Mouse (Mus musculus): ENCODE results near the gene Unc5c. TPM values are rescaled to one million over a fixed set of nuclear protein-coding genes. Genes with fewer than 3 reads are reported as not detected.
A peak's percentile ranks its signal among the peaks of the same experiment; 100 is the strongest.

Gene Unc5c
- polyA plus RNA-seq, 1 experiment from 2014 or later, result 9.1 TPM

DNA sequence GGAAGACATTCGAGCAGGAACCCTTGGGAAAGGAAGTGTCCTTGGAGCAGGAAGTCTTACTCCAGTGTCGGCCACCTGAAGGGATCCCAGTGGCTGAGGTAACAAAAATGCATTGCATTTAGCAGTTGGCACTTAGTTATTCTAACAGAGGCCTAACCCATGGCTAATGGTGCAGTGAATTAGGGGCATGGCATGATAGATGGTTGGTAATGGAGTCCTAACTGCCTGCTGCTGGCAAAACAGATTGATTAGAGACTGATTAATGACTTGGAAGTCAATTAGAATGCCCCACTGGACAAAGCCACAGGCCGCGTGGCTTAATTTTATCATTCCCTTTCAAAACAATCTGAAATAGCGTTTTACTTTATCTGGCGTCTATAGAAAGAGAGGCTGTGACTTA, 268.8 kb downstream of the Unc5c start:
- Histone ChIP-seq H3K27ac (no peak overlapping the region), H3K27me3 (replicated peaks) (no peaks in the 10 kb centered on the region), H3K4me1 (no peaks in the 10 kb centered on the region), H3K4me2 (no peak overlapping the region), H3K9ac (no peak overlapping the region), H3K36me3 (no peaks in the 10 kb centered on the region), H3K4me3 (replicated peaks) (no peak overlapping the region), H3K9me3 (no peaks in the 10 kb centered on the region)
- 53% methylated on average over 6 of the region's 6 CpGs for WGBS
- no peak for ATAC-seq (ENCODE audit: insufficient read depth, low FRiP score, low read depth)

DNA sequence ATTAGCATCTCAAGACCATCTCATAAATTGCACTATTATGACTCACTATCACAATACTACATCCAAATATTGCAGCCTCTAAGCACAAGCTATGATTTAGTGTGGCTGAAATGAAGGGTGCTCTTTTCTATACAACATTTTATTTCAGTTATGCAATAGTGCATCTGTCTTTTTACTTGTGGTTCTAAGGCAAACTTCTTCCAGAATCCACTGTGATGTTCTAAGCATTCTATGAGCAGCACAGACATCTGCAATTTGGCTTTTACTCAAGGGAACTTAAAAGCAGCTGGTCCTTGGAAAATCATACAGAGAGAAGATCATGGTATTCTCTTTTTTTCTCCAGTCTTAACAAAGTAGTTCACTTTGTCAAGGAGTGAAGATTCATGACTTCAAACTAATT, 270.3 kb downstream of the Unc5c start:
- ATAC-seq (ENCODE audit: insufficient read depth, low FRiP score, low read depth), result no peak
- Histone ChIP-seq H3K4me3 (replicated peaks) (no peak overlapping the region), H3K9ac (no peak overlapping the region), H3K36me3 (no peaks in the 10 kb centered on the region), H3K27ac (no peak overlapping the region), H3K27me3 (replicated peaks) (no peaks in the 10 kb centered on the region), H3K4me2 (no peak overlapping the region), H3K9me3 (no peaks in the 10 kb centered on the region), H3K4me1 (no peaks in the 10 kb centered on the region)

DNA sequence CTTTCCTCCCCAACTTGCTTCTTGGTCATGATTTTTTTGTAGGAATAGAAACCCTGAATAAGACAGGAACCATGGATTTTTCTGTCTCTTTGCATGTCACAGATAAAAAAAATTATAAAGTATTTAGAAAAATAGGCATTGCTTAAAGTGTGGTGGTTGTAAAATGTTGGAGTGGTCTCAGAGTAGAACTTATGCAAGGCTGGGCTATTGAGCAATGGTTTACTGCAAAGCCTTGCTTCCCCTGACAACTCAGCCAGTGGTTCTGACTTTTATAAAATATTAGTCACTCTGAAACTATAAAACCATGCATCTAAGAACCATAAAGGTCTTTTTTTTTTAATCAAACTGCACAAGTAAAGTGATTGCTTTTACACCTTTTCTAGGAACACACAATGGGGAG, 280.3 kb downstream of the Unc5c start:
- Histone ChIP-seq H3K4me3 (replicated peaks) (no peak overlapping the region), H3K9me3 (no peaks in the 10 kb centered on the region), H3K27me3 (replicated peaks) (no peaks in the 10 kb centered on the region), H3K4me2 (no peak overlapping the region), H3K36me3 (no peaks in the 10 kb centered on the region), H3K4me1 (no peaks in the 10 kb centered on the region), H3K27ac (no peak overlapping the region), H3K9ac (no peak overlapping the region)
- no peak for ATAC-seq (ENCODE audit: insufficient read depth, low FRiP score, low read depth)

- no peaks in the 10 kb centered on the region for H3K36me3 ChIP-seq
- 76% methylated on average over 4 of the region's 4 CpGs for WGBS
- H3K9ac ChIP-seq, result no peak overlapping the region
- H3K4me3 ChIP-seq (replicated peaks), result no peak overlapping the region
- H3K4me1 ChIP-seq, result no peaks in the 10 kb centered on the region
- H3K9me3 ChIP-seq, result no peaks in the 10 kb centered on the region
- ATAC-seq (ENCODE audit: insufficient read depth, low FRiP score, low read depth), result no peak
- no peaks in the 10 kb centered on the region for H3K27me3 ChIP-seq (replicated peaks)
- H3K27ac ChIP-seq, result no peak overlapping the region
- no peak overlapping the region for H3K4me2 ChIP-seq
Observed at GRCm38 (mm10) chr3:141748694-141749381, 283.8 kb downstream of the Unc5c start.

DNA sequence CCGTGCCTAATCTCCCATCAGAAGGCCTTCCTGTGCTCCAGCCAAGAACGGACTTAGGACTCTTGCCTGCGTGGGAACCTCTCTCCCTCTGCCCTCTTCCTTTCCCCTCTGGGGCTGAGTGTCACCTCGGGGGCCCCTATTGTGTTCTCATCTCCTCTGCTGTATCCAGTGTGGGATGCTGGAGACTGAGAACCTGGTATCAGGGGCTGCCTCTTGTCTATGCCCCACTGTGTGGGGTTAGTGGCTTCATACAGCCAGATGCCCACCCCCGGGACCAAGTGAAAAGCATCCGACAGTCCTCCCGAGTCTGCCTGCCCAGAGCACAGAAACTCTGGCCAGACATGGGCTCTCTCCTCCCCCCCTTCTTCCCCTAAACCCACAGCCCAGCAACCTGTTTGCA, 287.2 kb downstream of the Unc5c start:
- ATAC-seq (ENCODE audit: insufficient read depth, low FRiP score, low read depth), result 0 out of 2 replicates have a peak, but pooled peaks have one; percentile 14
- no peaks in the 10 kb centered on the region for H3K4me1 ChIP-seq
- WGBS, result 74% methylated on average over 7 of the region's 7 CpGs
- H3K9me3 ChIP-seq, result no peaks in the 10 kb centered on the region
- no peaks in the 10 kb centered on the region for H3K27me3 ChIP-seq (replicated peaks)
- H3K27ac ChIP-seq, result no peak overlapping the region
- no peak overlapping the region for H3K4me3 ChIP-seq (replicated peaks)
- H3K9ac ChIP-seq, result no peak overlapping the region
- no peaks in the 10 kb centered on the region for H3K36me3 ChIP-seq
- H3K4me2 ChIP-seq, result no peak overlapping the region

DNA sequence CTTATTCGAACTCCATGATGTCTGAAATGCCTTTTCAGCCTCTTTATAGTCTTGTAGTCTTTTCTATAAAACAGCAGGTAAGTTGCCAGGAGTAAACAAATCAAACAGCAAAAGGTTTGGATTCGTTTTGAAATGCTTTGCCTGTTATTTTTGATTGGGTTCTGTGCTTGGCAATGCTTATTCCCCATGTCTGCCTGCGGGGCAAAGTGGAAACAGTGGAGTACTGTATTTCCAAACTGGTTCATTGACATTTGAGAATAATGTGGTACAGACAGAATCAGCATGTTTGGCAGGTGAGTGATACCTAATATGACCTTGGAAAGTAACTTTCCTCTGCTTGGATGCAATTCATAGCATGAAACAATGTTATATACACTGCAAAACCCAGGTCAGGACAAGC, 292.2 kb downstream of the Unc5c start:
- Histone ChIP-seq H3K9ac (no peak overlapping the region), H3K4me3 (replicated peaks) (no peak overlapping the region), H3K4me2 (no peak overlapping the region), H3K4me1 (no peaks in the 10 kb centered on the region), H3K9me3 (no peaks in the 10 kb centered on the region), H3K27ac (no peak overlapping the region), H3K27me3 (replicated peaks) (no peaks in the 10 kb centered on the region), H3K36me3 (no peaks in the 10 kb centered on the region)
- WGBS, result 75% methylated on average over 3 of the region's 3 CpGs
- ATAC-seq (ENCODE audit: insufficient read depth, low FRiP score, low read depth), result no peak

- no peak for ATAC-seq (ENCODE audit: insufficient read depth, low FRiP score, low read depth)
Observed at GRCm38 (mm10) chr3:141778411-141778919, 313.4 kb downstream of the Unc5c start.

GRCm38 (mm10) chr3:141779186-141779585, 314.2 kb downstream of the Unc5c start:
- Histone ChIP-seq H3K4me1 (no peaks in the 10 kb centered on the region), H3K4me3 (replicated peaks) (no peak overlapping the region), H3K9ac (no peak overlapping the region), H3K27me3 (replicated peaks) (no peaks in the 10 kb centered on the region), H3K4me2 (no peak overlapping the region), H3K9me3 (no peaks in the 10 kb centered on the region), H3K27ac (no peak overlapping the region), H3K36me3 (no peaks in the 10 kb centered on the region)
- WGBS, result 31% methylated on average over 3 of the region's 3 CpGs
- ATAC-seq (ENCODE audit: insufficient read depth, low FRiP score, low read depth), result no peak

More at GRCm38 (mm10) chr3:141778411-141778919, 313.4 kb downstream of the Unc5c start:
- H3K4me1 ChIP-seq, result no peaks in the 10 kb centered on the region
- no peak overlapping the region for H3K27ac ChIP-seq
- H3K36me3 ChIP-seq, result no peaks in the 10 kb centered on the region
- H3K4me2 ChIP-seq, result no peak overlapping the region
- no peak overlapping the region for H3K4me3 ChIP-seq (replicated peaks)
- WGBS, result 58% methylated on average over 8 of the region's 8 CpGs
- no peaks in the 10 kb centered on the region for H3K9me3 ChIP-seq
- H3K27me3 ChIP-seq (replicated peaks), result no peaks in the 10 kb centered on the region
- H3K9ac ChIP-seq, result no peak overlapping the region

DNA sequence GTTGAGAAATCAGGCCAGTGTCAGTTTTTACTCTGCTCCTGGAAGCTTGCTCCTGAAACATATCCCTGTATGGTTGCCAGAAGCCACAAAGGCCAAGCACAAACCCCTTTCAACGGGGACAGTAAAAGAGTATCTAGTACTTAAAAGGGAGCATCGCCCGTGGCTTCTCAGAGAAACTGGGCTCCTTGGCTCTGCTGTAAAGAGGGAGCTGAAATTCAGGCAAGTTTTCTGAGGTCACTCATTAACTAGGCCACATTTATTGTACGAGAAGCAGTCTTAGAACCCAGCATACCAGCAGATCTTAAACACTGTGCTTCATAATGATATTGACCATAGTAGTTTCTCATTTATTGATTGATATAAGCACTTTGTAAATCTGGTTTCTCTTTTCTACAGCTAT, 317.5 kb downstream of the Unc5c start:
- 69% methylated on average over 4 of the region's 4 CpGs for WGBS
- ATAC-seq (ENCODE audit: insufficient read depth, low FRiP score, low read depth), result no peak
- no peaks in the 10 kb centered on the region for H3K4me1 ChIP-seq

GRCm38 (mm10) chr3:141791026-141791780, 326.2 kb downstream of the Unc5c start:
- no peak overlapping the region for H3K4me2 ChIP-seq
- no peak overlapping the region for H3K4me3 ChIP-seq (replicated peaks)
- H3K36me3 ChIP-seq, result no peaks in the 10 kb centered on the region
- 59% methylated on average over 8 of the region's 8 CpGs for WGBS
- H3K27ac ChIP-seq, result no peak overlapping the region
- no peak for ATAC-seq (ENCODE audit: insufficient read depth, low FRiP score, low read depth)
- H3K4me1 ChIP-seq, result no peaks in the 10 kb centered on the region
- no peaks in the 10 kb centered on the region for H3K9me3 ChIP-seq
- H3K9ac ChIP-seq, result no peak overlapping the region
- H3K27me3 ChIP-seq (replicated peaks), result no peaks in the 10 kb centered on the region

More for the DNA sequence above, 317.5 kb downstream of the Unc5c start:
- Histone ChIP-seq H3K27me3 (replicated peaks) (no peaks in the 10 kb centered on the region), H3K9ac (no peak overlapping the region), H3K4me3 (replicated peaks) (no peak overlapping the region), H3K9me3 (no peaks in the 10 kb centered on the region), H3K27ac (no peak overlapping the region), H3K4me2 (no peak overlapping the region), H3K36me3 (no peaks in the 10 kb centered on the region)

GRCm38 (mm10) chr3:141792106-141792505, 327.1 kb downstream of the Unc5c start:
- no peak overlapping the region for H3K9ac ChIP-seq
- H3K36me3 ChIP-seq, result no peaks in the 10 kb centered on the region
- H3K27me3 ChIP-seq (replicated peaks), result no peaks in the 10 kb centered on the region
- no peaks in the 10 kb centered on the region for H3K9me3 ChIP-seq
- no peak overlapping the region for H3K27ac ChIP-seq
- H3K4me2 ChIP-seq, result no peak overlapping the region
- ATAC-seq (ENCODE audit: insufficient read depth, low FRiP score, low read depth), result no peak
- 90% methylated on average over 1 of the region's 1 CpGs for WGBS
- H3K4me1 ChIP-seq, result no peaks in the 10 kb centered on the region
- H3K4me3 ChIP-seq (replicated peaks), result no peak overlapping the region

- no peak overlapping the region for H3K4me3 ChIP-seq (replicated peaks)
- H3K36me3 ChIP-seq, result no peaks in the 10 kb centered on the region
- H3K4me2 ChIP-seq, result no peak overlapping the region
- ATAC-seq (ENCODE audit: insufficient read depth, low FRiP score, low read depth), result no peak
- H3K27ac ChIP-seq, result no peak overlapping the region
- no peaks in the 10 kb centered on the region for H3K9me3 ChIP-seq
- H3K9ac ChIP-seq, result no peak overlapping the region
- H3K4me1 ChIP-seq, result no peaks in the 10 kb centered on the region
- H3K27me3 ChIP-seq (replicated peaks), result no peaks in the 10 kb centered on the region
- 83% methylated on average over 2 of the region's 2 CpGs for WGBS
Observed at GRCm38 (mm10) chr3:141793755-141794154, 328.7 kb downstream of the Unc5c start.
